Mouse (Mus musculus): Measurements from ENCODE around the gene Serpine3. TPM values are rescaled to one million over a fixed set of nuclear protein-coding genes. Genes with fewer than 3 reads are reported as not detected.

Gene Serpine3
- under 1 TPM; 0.12 to 0.44 TPM for polyA plus RNA-seq (2017; shearing (Covaris generic))

DNA sequence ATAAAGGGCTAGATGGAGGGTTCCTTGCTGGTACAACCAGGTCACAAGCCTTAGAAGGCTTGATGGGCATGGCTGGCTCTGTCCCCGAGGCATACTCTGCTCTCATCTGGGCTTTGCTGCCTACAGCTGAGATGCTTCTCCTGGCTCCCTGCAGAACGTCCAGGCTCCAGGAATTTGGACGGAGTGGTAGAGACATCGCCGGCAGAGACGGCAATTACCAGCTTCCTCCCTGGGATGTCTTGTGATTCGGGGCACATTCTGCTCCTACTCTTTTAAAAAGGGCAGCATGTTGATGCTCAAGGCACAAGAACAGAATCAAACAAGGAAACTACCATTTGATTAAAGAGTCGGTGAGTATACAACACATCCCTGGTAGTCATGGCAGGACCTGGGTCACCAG lies at the start of gene Serpine3:
Gene Serpine3 (plus strand): TSS at position 301 of the 400 bp plus-strand sequence.

Other genes with a start within 250 kb of the Serpine3 start
- gene Gucy1b2, start 207.4 kb upstream of the Serpine3 start, polyA plus RNA-seq (2017; shearing (Covaris generic)): under 1 TPM in 1 of 2 experiments, not detected in 1; 0.10 TPM
- 1 to 10 TPM in 1 of 2 experiments, under 1 TPM in 1; 0.47 to 3.3 TPM for gene Fam124a, start 107.9 kb upstream of the Serpine3 start, polyA plus RNA-seq (2017; shearing (Covaris generic))
- under 1 TPM in 1 of 2 experiments, not detected in 1; 0.97 TPM for gene Gm4131, start 96.7 kb upstream of the Serpine3 start, polyA plus RNA-seq (2017; shearing (Covaris generic))
- gene Ints6, start 97.5 kb downstream of the Serpine3 start, polyA plus RNA-seq (2017; shearing (Covaris generic)): 10 to 100 TPM; 68.5 to 82.8 TPM
- gene Wdfy2, start 174.0 kb downstream of the Serpine3 start, polyA plus RNA-seq (2017; shearing (Covaris generic)): 10 to 100 TPM in 1 of 2 experiments, 1 to 10 TPM in 1; 8.2 to 13.3 TPM

Data from inflammation-experienced regulatory T-cells (primary cell).